Mouse (Mus musculus) liver, embryonic 11.5 days (tissue): ENCODE results near the gene Fxyd4. TPM values are rescaled to one million over a fixed set of nuclear protein-coding genes. Genes with fewer than 3 reads are reported as not detected.

ENCODE experiments used
- ATAC-seq: fragments of 200-750 bp; cut with Nextera tagmentation; replicated peaks from 2 replicates; pipeline ENCODE4 v1.8.0; 2017; ENCODE audit warnings: moderate number of reproducible peaks, mild to moderate bottlenecking, moderate TSS enrichment, moderate library complexity; ENCODE audit not compliant: low FRiP score
- DNase-seq: peaks from one replicate; pipeline ENCODE4 v3.0.0-alpha.2; 2017; ENCODE audit warnings: low spot score
- H3K27ac ChIP-seq: fragments of 300-500 bp; sonication (generic); 2 replicates; pipeline ENCODE4 v1.5.1; 2014; ENCODE audit warnings: mild to moderate bottlenecking, low read depth, low read length, control low read depth
- H3K27me3 ChIP-seq: fragments of 300-500 bp; sonication (generic); replicated peaks from 2 replicates; pipeline ENCODE4 v1.6.1; 2014; ENCODE audit warnings: low read length, mixed read lengths; ENCODE audit not compliant: control insufficient read depth, insufficient read depth
- H3K36me3 ChIP-seq: fragments of 300-500 bp; sonication (generic); 2 replicates; pipeline ENCODE4 v1.6.1; 2014; ENCODE audit warnings: mild to moderate bottlenecking, low read length, moderate library complexity, mixed read lengths; ENCODE audit not compliant: control insufficient read depth, insufficient read depth
- H3K4me1 ChIP-seq: fragments of 300-500 bp; sonication (generic); replicated peaks from 2 replicates; pipeline ENCODE4 v1.6.1; 2014; ENCODE audit warnings: low read length, mixed read lengths; ENCODE audit not compliant: control insufficient read depth, insufficient read depth
- H3K4me2 ChIP-seq: fragments of 300-500 bp; sonication (generic); 2 replicates; pipeline ENCODE4 v1.6.1; 2014; ENCODE audit warnings: mild to moderate bottlenecking, control low read depth, moderate library complexity
- H3K4me3 ChIP-seq: fragments of 300-500 bp; sonication (generic); 2 replicates; pipeline ENCODE4 v1.5.1; 2014; ENCODE audit warnings: low read depth, low read length, control low read depth
- H3K9ac ChIP-seq: fragments of 300-500 bp; sonication (generic); 2 replicates; pipeline ENCODE4 v1.6.1; 2014; ENCODE audit warnings: low read depth, low read length, control low read depth
- H3K9me3 ChIP-seq: fragments of 300-500 bp; sonication (generic); 2 replicates; pipeline ENCODE4 v1.6.1; 2016; ENCODE audit warnings: low read length, inconsistent platforms, mixed read lengths; ENCODE audit not compliant: control insufficient read depth
- WGBS: fragments of 180-500 bp; shearing (Covaris S2); extraction: QIAGEN DNeasy Blood & Tissue Kit; methylation state at CpG from one replicate; pipeline ENCODE4 v1.1.7; 2014; 5-methylcytosine and 5-hydroxymethylcytosine counted together
- microRNA-seq: library from miRNA; unstranded; fragments of <30 nt; microRNA quantifications from one replicate; pipeline ENCODE4, GENCODE M21; 2017; ENCODE audit warnings: borderline number of aligned reads
- polyA plus RNA-seq: library from polyadenylated mRNA; unstranded; fragments of >200 nt; fragmentation: Nextera tagmentation; extraction: Ambion mirVana; gene quantifications from 2 replicates; pipeline ENCODE4 v1.2.1, GENCODE M21; 2014

The Fxyd4 gene
- polyA plus RNA-seq, 1 experiment from 2014 or later, result 2.1 TPM

DNA sequence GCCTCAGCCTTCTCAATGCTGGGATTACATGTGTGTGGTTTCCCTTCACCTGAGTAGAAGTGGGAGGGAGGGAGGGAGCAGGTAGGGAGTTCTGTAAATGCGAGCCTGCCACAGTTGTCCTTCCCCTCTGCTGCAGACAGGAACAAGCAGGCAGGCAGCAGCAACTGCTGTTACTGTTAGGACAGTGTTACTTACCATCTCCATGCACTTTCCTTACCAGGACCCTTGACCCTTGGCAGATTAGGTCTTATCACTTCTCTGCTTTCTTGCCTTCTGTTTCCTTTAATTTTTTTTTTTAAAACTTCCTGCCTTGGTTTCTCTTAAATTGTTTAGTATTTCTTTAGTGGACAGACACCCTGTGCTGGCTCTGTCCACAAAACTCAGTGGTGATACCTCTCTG lies 49.5 kb downstream of the Fxyd4 start:
- Histone ChIP-seq H3K4me3 (peak overlapping the region; percentile 37), H3K4me1 (peaks cover 34% of the 10 kb centered on the region), H3K9me3 (no peaks in the 10 kb centered on the region), H3K36me3 (no peaks in the 10 kb centered on the region), H3K27ac (peak overlapping the region; percentile 94), H3K9ac (peak overlapping the region; percentile 66), H3K27me3 (no peaks in the 10 kb centered on the region), H3K4me2 (peak overlapping the region; percentile 58)
- 17% methylated on average over 1 of the region's 1 CpGs for WGBS
- ATAC-seq, result peak; percentile 40
- DNase-seq, result no peak

DNA sequence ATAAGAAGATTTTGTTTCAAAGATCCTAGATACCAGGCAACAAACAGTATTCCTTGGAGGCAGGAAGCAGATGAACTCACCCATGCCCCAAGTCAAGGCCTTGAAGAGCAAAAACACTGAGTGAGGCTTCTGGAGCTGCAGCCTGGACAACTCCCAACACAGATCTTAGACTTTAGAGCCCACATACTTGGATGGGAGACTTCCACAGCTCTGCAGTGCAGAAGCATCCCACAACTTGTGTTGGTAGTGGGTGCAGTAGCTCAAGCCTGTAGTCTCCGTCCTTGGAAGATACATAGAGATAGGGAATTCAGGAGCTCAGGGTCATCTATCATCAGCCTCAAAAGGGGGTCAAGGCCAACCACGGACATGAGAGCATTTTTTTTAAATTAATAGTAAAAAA lies 51.5 kb downstream of the Fxyd4 start:
- peaks cover 37% of the 10 kb centered on the region for H3K4me1 ChIP-seq
- no peaks in the 10 kb centered on the region for H3K36me3 ChIP-seq
- H3K9ac ChIP-seq, result no peak overlapping the region
- no peak for DNase-seq
- ATAC-seq, result no peak
- H3K27ac ChIP-seq, result no peak overlapping the region
- no peaks in the 10 kb centered on the region for H3K27me3 ChIP-seq
- WGBS, result 70% methylated on average over 2 of the region's 2 CpGs
- H3K9me3 ChIP-seq, result no peaks in the 10 kb centered on the region
- no peak overlapping the region for H3K4me2 ChIP-seq
- H3K4me3 ChIP-seq, result no peak overlapping the region

Small RNA genes within 50 kb of the gene (microRNA-seq; reads per million reads assigned to microRNA genes)
- gene Gm25535, result not detected

Other genes starting within 250 kb of the Fxyd4 start
- gene Zfp637, start 96.5 kb downstream of the Fxyd4 start, polyA plus RNA-seq, result 81.0 and 82.3 TPM in 2 replicates
- 8.2 and 8.7 TPM in 2 replicates for gene Zfp239, start 75.6 kb downstream of the Fxyd4 start, polyA plus RNA-seq
- gene Hnrnpf, start 37.4 kb downstream of the Fxyd4 start, polyA plus RNA-seq, result 960 and 1,037 TPM in 2 replicates
- 0.08 TPM in 1 of 2 replicates, not detected in the other for gene Rasgef1a, start 73.7 kb upstream of the Fxyd4 start, polyA plus RNA-seq
- 14.3 and 16.3 TPM in 2 replicates for gene Csgalnact2, start 201.4 kb upstream of the Fxyd4 start, polyA plus RNA-seq